Mouse (Mus musculus): ENCODE data around the gene Odc1. TPM values are rescaled to one million over a fixed set of nuclear protein-coding genes. Genes with fewer than 3 reads are reported as not detected.
A peak's percentile ranks its signal among the peaks of the same experiment; 100 is the strongest.
"Not testable (repeated sequence)": the region's sequence is repeated elsewhere in the genome, so short reads cannot be mapped to it uniquely, and the experiment has no call there.

Odc1 gene
- total RNA-seq, 2 experiments from 2014 or later = 50.3 to 379 TPM

DNA sequence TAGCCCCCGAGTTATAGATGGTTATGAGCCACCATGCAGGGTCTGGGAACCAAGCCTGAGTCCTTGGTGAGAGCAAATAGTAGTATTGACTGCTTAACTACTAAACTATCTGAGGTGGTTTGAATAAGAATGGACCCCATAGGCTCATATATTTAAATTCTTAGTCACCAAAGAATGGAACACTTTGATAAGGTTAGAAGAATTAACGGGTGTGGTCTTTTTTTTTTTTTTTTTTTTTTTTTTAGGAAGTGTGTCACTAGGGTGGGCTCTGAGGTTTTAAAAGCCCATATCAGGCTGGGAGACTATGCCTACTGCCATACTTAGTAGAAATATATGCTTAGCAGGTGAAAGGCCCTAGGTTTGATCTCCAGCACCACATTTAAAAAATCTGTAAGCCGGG lies 8.4 kb upstream of the Odc1 start:
- H3K27ac ChIP-seq = no peak overlapping the region
- DNase-seq = no peak
- H3K4me3 ChIP-seq = no peak overlapping the region
- TF ChIP-seq CTCF (IDR thresholded peaks at IDR 0.05) = no peak
- intact Hi-C loops (cut with DNase I) = no loop called here

DNA sequence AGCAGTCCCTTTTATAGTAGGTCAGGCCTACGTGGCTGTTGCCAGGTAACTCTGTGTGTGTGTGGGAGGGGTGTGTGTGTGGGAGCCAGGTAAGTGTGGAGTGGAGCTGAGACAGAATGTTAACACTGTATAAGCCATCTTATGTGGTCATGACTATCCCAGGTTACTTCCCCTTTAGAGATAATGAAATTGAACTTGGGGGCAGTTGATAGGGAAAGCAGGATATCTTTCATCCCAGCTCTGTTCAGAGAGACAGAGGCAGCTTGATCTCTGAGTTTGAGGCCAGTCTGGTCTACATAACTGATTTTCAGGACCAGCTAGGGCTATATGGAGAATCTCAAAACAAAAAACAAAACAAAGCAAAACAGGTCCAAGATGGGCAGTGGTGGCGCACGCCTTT lies 7.4 kb upstream of the Odc1 start:
- Histone ChIP-seq H3K4me3 (no peak overlapping the region), H3K27ac (no peak overlapping the region)
- no peak for TF ChIP-seq CTCF (IDR thresholded peaks at IDR 0.05)
- intact Hi-C loops (cut with DNase I) = no loop called here
- DNase-seq = no peak

DNA sequence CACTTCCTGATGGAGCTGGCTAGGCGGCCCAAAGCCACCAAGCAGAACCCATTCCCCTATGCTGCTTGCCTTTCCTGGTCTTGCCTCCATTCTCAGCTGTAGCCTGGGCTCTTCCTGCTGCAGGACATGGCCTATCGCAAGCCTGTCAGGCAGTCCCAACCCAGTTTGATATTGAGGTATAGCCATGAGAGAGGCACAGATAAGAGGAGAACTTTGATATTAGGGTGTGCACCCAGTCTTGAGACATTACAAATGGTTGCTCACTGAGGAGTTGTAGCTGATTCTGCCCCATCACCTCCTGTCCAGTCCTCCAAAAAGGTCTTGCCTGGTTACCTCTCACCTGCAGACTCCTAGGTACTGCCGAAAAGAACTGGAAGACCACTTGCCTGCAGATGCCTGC lies 6.5 kb upstream of the Odc1 start:
- TF ChIP-seq CTCF (IDR thresholded peaks at IDR 0.05) = no peak
- intact Hi-C loops (cut with DNase I) = no loop called here
- Histone ChIP-seq H3K27ac (no peak overlapping the region), H3K4me3 (no peak overlapping the region)
- DNase-seq = no peak

DNA sequence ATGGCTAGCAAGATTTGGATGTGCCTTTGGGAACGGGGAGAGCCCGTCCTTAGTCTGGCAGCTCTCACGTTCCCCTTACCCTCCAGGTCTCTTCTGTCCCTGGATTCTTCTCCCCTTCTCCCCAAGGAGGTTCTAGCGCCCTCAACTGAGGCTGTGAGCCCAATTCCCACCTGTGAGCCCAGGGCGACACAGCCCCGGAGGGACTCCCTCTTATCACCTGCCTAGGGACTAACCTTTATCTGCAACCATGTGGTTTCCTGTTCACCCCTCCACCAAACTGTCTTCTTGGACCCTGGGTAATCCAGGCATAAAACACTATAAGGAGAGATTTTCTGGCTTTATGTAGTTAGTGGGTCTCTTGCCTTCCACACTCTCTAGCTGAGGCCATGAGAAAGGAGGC lies 5.6 kb upstream of the Odc1 start:
- Histone ChIP-seq H3K27ac (no peak overlapping the region), H3K4me3 (no peak overlapping the region)
- intact Hi-C loops (cut with DNase I) = no loop called here
- DNase-seq = no peak
- no peak for TF ChIP-seq CTCF (IDR thresholded peaks at IDR 0.05)

DNA sequence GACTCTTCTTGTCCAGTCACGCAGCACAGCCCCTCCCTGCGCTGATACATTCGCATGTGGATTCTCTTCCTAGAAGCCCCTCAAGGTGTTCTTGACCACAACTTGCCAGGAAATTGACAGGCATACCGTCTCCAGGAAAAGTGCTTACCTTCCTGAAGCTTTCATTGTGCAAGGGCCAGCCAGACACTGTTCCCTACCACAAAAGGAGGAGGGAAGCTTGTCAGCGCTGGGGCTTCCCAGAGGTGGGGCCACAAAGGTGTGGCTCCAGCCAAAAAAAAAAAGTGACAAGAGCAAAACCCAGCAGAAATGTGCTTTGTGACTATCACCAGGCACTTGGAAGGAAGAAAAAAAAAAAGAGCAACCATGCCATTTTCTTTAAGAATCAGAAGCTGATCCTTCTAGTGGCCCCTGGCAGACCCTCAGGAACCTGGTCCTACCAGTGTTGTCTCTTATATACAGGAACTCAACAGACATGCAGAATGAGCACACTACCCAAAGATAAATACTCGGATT lies 4.5 kb upstream of the Odc1 start:
- intact Hi-C loops (cut with DNase I) = no loop called here
- no peak overlapping the region for H3K27ac ChIP-seq
- H3K4me3 ChIP-seq = no peak overlapping the region
- no peak for TF ChIP-seq CTCF (IDR thresholded peaks at IDR 0.05)
- no peak for DNase-seq

DNA sequence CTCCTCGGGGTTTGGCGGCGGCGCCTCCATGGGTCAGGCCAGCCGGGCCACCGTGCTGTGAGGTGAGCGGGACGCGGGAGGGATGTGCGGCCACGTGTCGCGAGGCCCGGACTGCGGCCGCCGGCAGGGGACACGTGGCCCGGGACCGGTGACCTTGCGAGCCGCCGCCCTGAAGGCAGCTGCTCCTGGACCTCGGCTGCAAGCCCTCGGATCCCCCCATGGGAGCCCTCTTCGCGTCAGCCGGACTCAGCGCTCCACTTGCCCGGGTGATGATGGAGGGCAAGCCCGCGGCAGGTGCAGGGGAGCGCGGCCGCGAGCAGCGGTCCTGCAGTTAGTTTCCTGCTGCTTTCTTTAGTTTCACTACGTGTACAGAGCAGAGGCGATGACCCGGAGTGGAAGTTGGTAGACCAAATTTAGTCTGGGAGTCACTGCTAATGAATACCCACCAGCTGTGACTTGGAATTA lies 545 bp downstream of the Odc1 start:
- no peak for TF ChIP-seq CTCF (IDR thresholded peaks at IDR 0.05)
- intact Hi-C loops (cut with DNase I) = loop anchor here (2.0 kb wide), 1 partner anchor 60 kb away; no protein-coding TSS in a partner anchor
- peak; percentile 85 for DNase-seq
- peak overlapping the region; percentile 95 for H3K4me3 ChIP-seq
- H3K27ac ChIP-seq = peak overlapping the region; percentile 97

DNA sequence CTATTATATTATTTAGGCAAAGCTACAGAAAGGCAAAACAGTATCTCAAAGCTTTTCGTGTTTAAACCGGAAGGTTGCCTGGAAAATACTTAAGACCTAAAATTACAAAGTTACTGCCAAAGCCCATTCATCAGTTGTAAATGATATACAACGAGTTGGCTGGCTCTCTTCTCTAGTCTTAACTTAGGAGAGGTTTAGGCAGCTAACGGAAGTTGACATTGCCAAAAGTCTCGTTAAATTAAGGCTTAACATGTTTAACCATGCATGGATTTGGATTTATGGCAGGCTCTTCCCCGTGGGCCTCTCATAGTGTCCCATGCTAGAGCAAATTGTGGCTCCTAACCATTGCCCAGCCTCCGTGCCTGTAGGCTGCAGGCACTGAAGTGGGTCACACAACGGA lies 1.3 kb downstream of the Odc1 start:
- no peak for TF ChIP-seq CTCF (IDR thresholded peaks at IDR 0.05)

DNA sequence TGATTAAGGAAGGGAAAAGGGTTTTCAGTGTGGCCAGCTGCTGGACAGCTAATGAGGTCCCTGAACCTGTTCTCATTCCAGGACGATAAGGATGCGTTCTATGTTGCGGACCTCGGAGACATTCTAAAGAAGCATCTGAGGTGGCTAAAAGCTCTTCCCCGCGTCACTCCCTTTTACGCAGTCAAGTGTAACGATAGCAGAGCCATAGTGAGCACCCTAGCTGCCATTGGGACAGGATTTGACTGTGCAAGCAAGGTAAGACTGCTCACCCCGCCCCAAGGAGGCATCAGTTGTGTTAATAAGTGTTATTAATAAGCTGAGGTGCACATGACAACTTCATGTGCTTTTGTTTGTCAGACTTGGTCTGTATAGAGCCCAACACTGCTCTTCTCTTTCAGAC lies 3.0 kb downstream of the Odc1 start:
- DNase-seq; H3K4me3 ChIP-seq; intact Hi-C loops (cut with DNase I): not testable (repeated sequence)
- H3K27ac ChIP-seq = peak overlapping the region; percentile 97; the same call in 1 of the 2 replicates

More for the DNA sequence above, 1.3 kb downstream of the Odc1 start:
- DNase-seq = no peak
- peak overlapping the region; percentile 95 for H3K4me3 ChIP-seq
- intact Hi-C loops (cut with DNase I) = loop anchor here (2.0 kb wide), 1 partner anchor 61 kb away; no protein-coding TSS in a partner anchor
- H3K27ac ChIP-seq = peak overlapping the region; percentile 97

DNA sequence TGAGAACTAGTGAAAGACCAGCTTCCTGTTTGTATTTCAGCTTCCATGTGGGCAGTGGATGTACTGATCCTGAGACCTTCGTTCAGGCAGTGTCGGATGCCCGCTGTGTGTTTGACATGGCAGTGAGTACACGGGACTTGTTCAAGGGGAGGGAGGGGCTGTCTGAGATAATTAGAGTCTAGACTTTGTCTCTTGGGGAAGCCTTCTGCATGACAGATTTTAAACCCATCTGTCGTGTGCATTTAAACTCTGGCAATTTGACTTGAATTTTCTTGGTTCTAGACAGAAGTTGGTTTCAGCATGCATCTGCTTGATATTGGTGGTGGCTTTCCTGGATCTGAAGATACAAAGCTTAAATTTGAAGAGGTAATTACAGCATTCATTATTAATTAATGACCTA lies 3.9 kb downstream of the Odc1 start:
- no peak overlapping the region for H3K4me3 ChIP-seq
- peak overlapping the region; percentile 70 for H3K27ac ChIP-seq
- DNase-seq = no peak
- TF ChIP-seq CTCF (IDR thresholded peaks at IDR 0.05) = no peak
- intact Hi-C loops (cut with DNase I) = no loop called here

DNA sequence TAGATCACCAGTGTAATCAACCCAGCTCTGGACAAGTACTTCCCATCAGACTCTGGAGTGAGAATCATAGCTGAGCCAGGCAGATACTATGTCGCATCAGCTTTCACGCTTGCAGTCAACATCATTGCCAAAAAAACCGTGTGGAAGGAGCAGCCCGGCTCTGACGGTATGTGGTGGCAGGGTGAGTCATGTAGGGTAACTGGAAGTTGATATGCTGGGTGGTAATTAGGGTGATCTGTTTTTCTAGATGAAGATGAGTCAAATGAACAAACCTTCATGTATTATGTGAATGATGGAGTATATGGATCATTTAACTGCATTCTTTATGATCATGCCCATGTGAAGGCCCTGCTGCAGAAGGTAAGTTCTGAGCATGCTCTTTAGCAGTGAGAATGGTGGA lies 4.8 kb downstream of the Odc1 start:
- peak; percentile 43 for DNase-seq
- intact Hi-C loops (cut with DNase I); H3K4me3 ChIP-seq: not testable (repeated sequence)
- H3K27ac ChIP-seq = peak overlapping the region; percentile 70

DNA sequence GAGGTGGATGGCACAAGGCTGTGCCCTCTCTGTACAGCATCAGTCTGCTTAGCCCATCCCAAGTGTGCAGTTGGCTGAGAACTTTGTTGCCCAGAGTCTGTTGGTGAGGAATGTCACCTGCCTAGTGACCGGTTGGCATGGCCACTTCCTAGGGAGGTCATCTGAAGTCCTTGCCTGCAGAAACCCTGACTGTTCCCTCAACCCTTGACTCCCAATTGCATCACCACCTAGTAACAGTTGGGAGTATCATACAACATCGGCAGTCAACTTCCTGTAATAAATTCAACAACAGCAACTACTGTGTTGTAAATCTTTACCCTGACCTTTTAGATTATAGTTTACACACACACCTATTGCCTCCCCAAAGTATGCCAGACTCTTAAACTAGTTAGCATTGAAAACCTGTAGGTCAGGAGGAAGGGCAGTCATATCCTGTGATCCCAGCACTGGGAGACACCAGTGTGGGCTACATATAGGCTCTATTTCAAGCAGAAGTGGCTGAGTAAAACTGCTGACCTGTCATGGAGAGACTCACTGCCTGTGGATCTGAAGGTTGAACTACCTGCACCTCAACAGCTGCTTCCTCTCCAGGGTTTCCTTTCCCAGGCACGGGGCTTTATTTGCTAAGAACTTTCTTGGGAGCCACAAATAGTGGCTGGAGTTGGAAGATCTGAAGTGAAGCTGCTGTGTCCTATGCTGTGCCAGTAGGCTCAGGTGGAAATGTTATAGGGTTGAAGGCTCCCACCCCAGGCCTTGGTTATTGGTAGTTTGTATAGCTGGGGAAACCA lies 6.8 kb downstream of the Odc1 start:
- no peak overlapping the region for H3K4me3 ChIP-seq
- H3K27ac ChIP-seq = no peak overlapping the region
- no peak for DNase-seq
- intact Hi-C loops (cut with DNase I) = loop anchor here (5.0 kb wide), 2 partner anchors 141 to 184 kb away; partner anchors contain the start of gene Hpcal1
- no peak for TF ChIP-seq CTCF (IDR thresholded peaks at IDR 0.05)

DNA sequence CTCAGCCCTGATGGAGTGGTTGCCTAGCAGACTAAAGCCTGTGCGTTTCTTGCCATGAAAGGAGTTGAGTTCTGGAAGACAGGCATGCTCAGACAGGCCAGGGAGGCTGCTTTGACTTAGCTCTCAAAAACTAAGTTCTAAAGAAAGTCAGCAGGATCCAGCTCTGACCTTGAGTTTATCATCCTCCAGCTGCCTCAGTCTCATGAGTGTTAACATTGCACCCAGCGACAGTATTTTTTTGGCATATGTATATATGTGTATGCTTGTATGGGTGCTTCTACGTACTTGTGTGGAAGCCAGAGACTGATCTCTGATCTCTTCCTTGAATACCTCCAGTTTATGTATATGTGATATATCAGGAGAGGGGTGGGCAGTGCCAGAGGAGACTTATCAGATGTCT lies 7.8 kb downstream of the Odc1 start:
- no peak overlapping the region for H3K4me3 ChIP-seq
- DNase-seq = no peak
- intact Hi-C loops (cut with DNase I) = loop anchor here (5.0 kb wide), 2 partner anchors 140 to 185 kb away; partner anchors contain the start of gene Hpcal1
- H3K27ac ChIP-seq = no peak overlapping the region
- no peak for TF ChIP-seq CTCF (IDR thresholded peaks at IDR 0.05)

DNA sequence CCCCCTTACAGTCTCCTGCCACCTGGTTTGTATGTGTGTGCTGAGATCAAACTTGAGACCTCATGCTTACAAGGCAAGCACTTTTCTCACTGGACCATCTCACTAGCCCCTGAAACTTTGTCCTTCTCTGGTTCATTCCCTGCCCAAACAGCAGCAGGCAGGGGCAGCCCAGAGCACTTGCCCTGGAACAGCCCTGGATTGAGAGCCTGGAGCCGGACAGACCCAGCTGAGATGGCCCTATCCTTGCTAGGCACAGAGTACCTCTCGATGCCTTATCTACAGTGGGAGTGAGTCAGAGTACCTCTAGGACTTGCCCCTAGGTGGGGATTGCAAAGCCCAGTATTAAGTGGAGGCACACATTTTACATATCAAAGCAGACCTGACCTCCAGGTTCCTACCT lies 8.4 kb downstream of the Odc1 start:
- DNase-seq = no peak
- intact Hi-C loops (cut with DNase I) = loop anchor here (5.0 kb wide), 2 partner anchors 139 to 186 kb away; partner anchors contain the start of gene Hpcal1
- no peak for TF ChIP-seq CTCF (IDR thresholded peaks at IDR 0.05)
- no peak overlapping the region for H3K4me3 ChIP-seq
- H3K27ac ChIP-seq = no peak overlapping the region
